8 mouse cellular contexts compared by ENCODE assay signal in the genomic region with DNA sequence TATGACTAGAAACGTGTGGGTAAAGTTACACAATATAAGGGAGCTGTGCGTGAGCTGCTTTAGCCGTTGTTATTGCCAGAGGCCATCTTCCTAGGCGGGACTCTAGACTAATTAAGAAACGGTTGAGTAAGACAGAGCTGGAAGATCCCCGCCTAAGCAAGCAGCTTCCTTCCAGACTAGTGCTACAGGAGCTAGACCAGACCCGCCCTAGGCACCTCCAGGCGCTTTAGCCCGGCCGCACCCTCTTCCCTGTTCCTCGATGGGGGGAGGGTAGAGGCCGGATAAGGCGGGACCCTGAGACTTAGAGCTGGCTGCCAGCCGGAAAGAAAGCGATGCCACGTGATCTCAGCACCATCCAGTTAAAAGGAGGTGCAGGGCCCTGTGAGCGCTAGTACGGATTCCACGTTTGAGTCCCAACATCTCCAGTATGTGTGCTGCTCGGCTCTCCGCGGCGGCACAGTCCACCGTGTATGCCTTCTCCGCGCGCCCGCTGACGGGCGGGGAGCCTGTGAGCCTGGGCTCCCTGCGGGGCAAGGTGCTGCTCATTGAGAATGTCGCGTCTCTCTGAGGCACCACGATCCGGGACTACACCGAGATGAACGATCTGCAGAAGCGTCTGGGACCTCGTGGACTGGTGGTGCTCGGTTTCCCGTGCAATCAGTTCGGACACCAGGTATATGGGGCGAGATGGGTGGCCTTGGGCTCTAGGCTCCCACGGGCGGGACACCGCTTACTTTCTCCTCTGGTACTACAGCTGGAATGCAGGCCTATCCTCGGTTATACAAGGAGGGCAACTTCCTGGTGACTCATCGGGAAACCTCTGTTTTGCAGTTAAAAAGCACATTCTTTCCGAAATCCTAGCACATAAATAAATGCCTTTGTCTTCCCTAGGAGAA. TPM values are rescaled to one million over a fixed set of nuclear protein-coding genes. Genes with fewer than 3 reads are reported as not detected.
DNase-seq lines count a peak whose midpoint lies in the region; ATAC-seq and TF ChIP-seq lines count a peak whose summit lies in the region.

A gene (plus strand): TSS at position 18 of the 896 bp plus-strand sequence.

- TF ChIP-seq EP300 in liver, embryonic 14.5 days (IDR thresholded peaks at IDR 0.05; ENCODE audit: low read depth): peak; percentile 80
- peak; percentile 95 for TF ChIP-seq EP300 in stomach, postnatal 0 days (optimal IDR thresholded peaks at IDR 0.05)

- H3K4me2 ChIP-seq in heart, embryonic 15.5 days: peak within 1 kb of the TSS; percentile 85
- peak within 1 kb of the TSS; percentile 95 for H3K4me2 ChIP-seq in liver, embryonic 14.5 days (ENCODE audit: low read depth)
- peak within 1 kb of the TSS; percentile 70 for H3K4me2 ChIP-seq in neural tube, embryonic 11.5 days (ENCODE audit: low read depth)
- H3K4me2 ChIP-seq in stomach, postnatal 0 days (replicated peaks; ENCODE audit: low read depth): peak within 1 kb of the TSS; percentile 65

- no peak for TF ChIP-seq CTCF in liver, embryonic 14.5 days (IDR thresholded peaks at IDR 0.05; ENCODE audit: low read depth)
- peak; percentile 19; the same call in 1 of the 2 replicates for TF ChIP-seq CTCF in stomach, postnatal 0 days (IDR thresholded peaks at IDR 0.05; ENCODE audit: low read depth)

- peak; percentile 95 for ATAC-seq in heart, embryonic 15.5 days (replicated peaks; ENCODE audit: insufficient number of reproducible peaks, insufficient read depth, low FRiP score, low read depth)
- peak; percentile 91 for ATAC-seq in liver, embryonic 14.5 days (ENCODE audit: insufficient read depth)
- ATAC-seq in neural tube, embryonic 11.5 days (ENCODE audit: insufficient read depth, low FRiP score, low TSS enrichment): peak; percentile 97
- ATAC-seq in stomach, postnatal 0 days (ENCODE audit: low FRiP score, low TSS enrichment): peak; percentile 97

- peaks cover 56% of the 10 kb centered on the region for H3K36me3 ChIP-seq in forebrain, embryonic 10.5 days (replicated peaks)
- H3K36me3 ChIP-seq in heart, embryonic 15.5 days: peaks cover 22% of the 10 kb centered on the region
- peaks cover 59% of the 10 kb centered on the region for H3K36me3 ChIP-seq in liver, embryonic 14.5 days (replicated peaks; ENCODE audit: control insufficient read depth, insufficient read depth, low read depth)
- peaks cover 6% of the 10 kb centered on the region for H3K36me3 ChIP-seq in neural tube, embryonic 11.5 days (ENCODE audit: control insufficient read depth, insufficient read depth, low read length)
- H3K36me3 ChIP-seq in stomach, postnatal 0 days (ENCODE audit: control insufficient read depth, insufficient read depth, low read length): peaks cover 7% of the 10 kb centered on the region; the same call in 1 of the 2 replicates

- H3K27ac ChIP-seq in forebrain, embryonic 10.5 days: peak within 1 kb of the TSS; percentile 92
- peak within 1 kb of the TSS; percentile 93 for H3K27ac ChIP-seq in heart, embryonic 15.5 days
- H3K27ac ChIP-seq in liver, embryonic 14.5 days: peak within 1 kb of the TSS; percentile 99
- peak within 1 kb of the TSS; percentile 85 for H3K27ac ChIP-seq in neural tube, embryonic 11.5 days (ENCODE audit: low read depth, low read length)
- peak within 1 kb of the TSS; percentile 99 for H3K27ac ChIP-seq in stomach, postnatal 0 days (replicated peaks)

- WGBS in forebrain, embryonic 10.5 days: under 1% methylated on average over 49 of the region's 49 CpGs
- WGBS in heart, embryonic 15.5 days: under 1% methylated on average over 49 of the region's 49 CpGs
- under 1% methylated on average over 49 of the region's 49 CpGs for WGBS in liver, embryonic 14.5 days (ENCODE audit: insufficient replicate concordance)
- under 1% methylated on average over 49 of the region's 49 CpGs for WGBS in neural tube, embryonic 11.5 days
- under 1% methylated on average over 48 of the region's 49 CpGs for WGBS in stomach, postnatal 0 days

- peak; percentile 85 to 88 for DNase-seq in CD8-positive naive resting alpha-beta T cell, adult 2 months (ENCODE audit: low read depth in 2 of 2, low spot score in 2 of 2)
- peak; percentile 98 for DNase-seq in c-Kit-positive CD71-negative TER-119-negative erythroid progenitor cells, embryonic 14.5 days (ENCODE audit: low read depth)
- DNase-seq in forebrain, embryonic 10.5 days (ENCODE audit: extremely low spot score, low spot score): peak; percentile 91
- DNase-seq in kidney, postnatal 25 days: peak; percentile 96 to 98
- DNase-seq in liver, embryonic 14.5 days (ENCODE audit: low read depth in 3 of 3, low spot score in 3 of 3): peak; percentile 99
- peak; percentile 91 for DNase-seq in neural tube, embryonic 11.5 days (ENCODE audit: low spot score)
- peak; percentile 96 for DNase-seq in stomach, postnatal 0 days (ENCODE audit: low spot score)

- no peaks in the 10 kb centered on the region for H3K27me3 ChIP-seq in forebrain, embryonic 10.5 days (ENCODE audit: poor library complexity, severe bottlenecking)
- no peaks in the 10 kb centered on the region for H3K27me3 ChIP-seq in heart, embryonic 15.5 days
- H3K27me3 ChIP-seq in liver, embryonic 14.5 days (ENCODE audit: control insufficient read depth, insufficient read depth, low read length): no peaks in the 10 kb centered on the region
- no peaks in the 10 kb centered on the region for H3K27me3 ChIP-seq in neural tube, embryonic 11.5 days (ENCODE audit: control insufficient read depth, insufficient read depth, low read length)
- no peaks in the 10 kb centered on the region for H3K27me3 ChIP-seq in stomach, postnatal 0 days (ENCODE audit: control insufficient read depth, insufficient read depth, low read length)

- H3K9ac ChIP-seq in heart, embryonic 15.5 days: peak within 1 kb of the TSS; percentile 73
- H3K9ac ChIP-seq in liver, embryonic 14.5 days (replicated peaks): peak within 1 kb of the TSS; percentile 100
- peak within 1 kb of the TSS; percentile 74 for H3K9ac ChIP-seq in neural tube, embryonic 11.5 days (ENCODE audit: low read length)
- peak within 1 kb of the TSS; percentile 86 for H3K9ac ChIP-seq in stomach, postnatal 0 days (ENCODE audit: low read length)

- H3K4me3 ChIP-seq in forebrain, embryonic 10.5 days: peak within 1 kb of the TSS; percentile 68
- H3K4me3 ChIP-seq in heart, embryonic 15.5 days: peak within 1 kb of the TSS; percentile 62
- peak within 1 kb of the TSS; percentile 76 to 84 for H3K4me3 ChIP-seq in liver, embryonic 14.5 days (ENCODE audit: insufficient read depth in 1 of 2, low read depth in 2 of 2, low read length in 2 of 2)
- H3K4me3 ChIP-seq in neural tube, embryonic 11.5 days (ENCODE audit: low read depth, low read length): peak within 1 kb of the TSS; percentile 63
- H3K4me3 ChIP-seq in stomach, postnatal 0 days (ENCODE audit: low read depth, low read length): peak within 1 kb of the TSS; percentile 65

- no peaks in the 10 kb centered on the region for H3K9me3 ChIP-seq in forebrain, embryonic 10.5 days
- H3K9me3 ChIP-seq in heart, embryonic 15.5 days (replicated peaks): no peaks in the 10 kb centered on the region
- no peaks in the 10 kb centered on the region for H3K9me3 ChIP-seq in liver, embryonic 14.5 days (ENCODE audit: control insufficient read depth, low read length)
- no peaks in the 10 kb centered on the region for H3K9me3 ChIP-seq in neural tube, embryonic 11.5 days (ENCODE audit: control insufficient read depth, low read length)
- H3K9me3 ChIP-seq in stomach, postnatal 0 days (ENCODE audit: control insufficient read depth, low read length): no peaks in the 10 kb centered on the region

- peaks cover 41% of the 10 kb centered on the region for H3K4me1 ChIP-seq in forebrain, embryonic 10.5 days
- peaks cover 27% of the 10 kb centered on the region for H3K4me1 ChIP-seq in heart, embryonic 15.5 days (replicated peaks)
- H3K4me1 ChIP-seq in liver, embryonic 14.5 days (replicated peaks; ENCODE audit: control insufficient read depth in 2 of 2, insufficient read depth in 2 of 2, low read length in 1 of 2): peaks cover 42 to 49% of the 10 kb centered on the region in 2 experiments
- H3K4me1 ChIP-seq in neural tube, embryonic 11.5 days (ENCODE audit: control insufficient read depth, insufficient read depth, low read length): peaks cover 9% of the 10 kb centered on the region
- H3K4me1 ChIP-seq in stomach, postnatal 0 days (replicated peaks; ENCODE audit: control insufficient read depth, insufficient read depth): 0 out of 2 replicates have a peak, but pooled peaks cover 8% of the 10 kb centered on the region

RNA-seq across cellular contexts. Expression of the gene that starts here (rescaled TPM):
- 806 and 868 TPM in 2 replicates for polyA plus RNA-seq in forebrain, embryonic 10.5 days (2016; fragmentation: Nextera tagmentation; extraction: Ambion mirVana)
- 746 and 792 TPM in 2 replicates for polyA plus RNA-seq in heart, embryonic 15.5 days (2015; fragmentation: Nextera tagmentation; extraction: Ambion mirVana)
- 3,084 and 3,741 TPM in 2 replicates for polyA plus RNA-seq in liver, embryonic 14.5 days (2012; rRNA removed)
- 6,910 and 6,914 TPM in 2 replicates for polyA plus RNA-seq in liver, embryonic 14.5 days (2014; fragmentation: Nextera tagmentation; extraction: Ambion mirVana)
- 700 and 705 TPM in 2 replicates for polyA plus RNA-seq in neural tube, embryonic 11.5 days (2014; fragmentation: Nextera tagmentation; extraction: Ambion mirVana)
- polyA plus RNA-seq in stomach, postnatal 0 days (2015; fragmentation: Nextera tagmentation; extraction: Ambion mirVana): 1,072 and 1,116 TPM in 2 replicates

Comparison
In these comparisons a context has a peak if more than half of its experiments do, and no peak if none do; other contexts are left out.
1. Peak in every context shown above with its lines: DNase-seq, ATAC-seq, H3K4me3 ChIP-seq and H3K27ac ChIP-seq.